Mouse (Mus musculus) ES-Bruce4 (cell line): Measurements from ENCODE around the gene Prdm16.

Experiments used
- EP300 ChIP-seq: IDR thresholded peaks from 2 replicates; pipeline ENCODE4 v1.6.1; 2011; ENCODE audit warnings: low read depth, low read length; ENCODE audit not compliant: insufficient read depth
- POLR2A ChIP-seq: IDR thresholded peaks from one replicate; pipeline ENCODE4 v1.8.1; 2011; ENCODE audit warnings: low read length; ENCODE audit not compliant: insufficient read depth

DNA sequence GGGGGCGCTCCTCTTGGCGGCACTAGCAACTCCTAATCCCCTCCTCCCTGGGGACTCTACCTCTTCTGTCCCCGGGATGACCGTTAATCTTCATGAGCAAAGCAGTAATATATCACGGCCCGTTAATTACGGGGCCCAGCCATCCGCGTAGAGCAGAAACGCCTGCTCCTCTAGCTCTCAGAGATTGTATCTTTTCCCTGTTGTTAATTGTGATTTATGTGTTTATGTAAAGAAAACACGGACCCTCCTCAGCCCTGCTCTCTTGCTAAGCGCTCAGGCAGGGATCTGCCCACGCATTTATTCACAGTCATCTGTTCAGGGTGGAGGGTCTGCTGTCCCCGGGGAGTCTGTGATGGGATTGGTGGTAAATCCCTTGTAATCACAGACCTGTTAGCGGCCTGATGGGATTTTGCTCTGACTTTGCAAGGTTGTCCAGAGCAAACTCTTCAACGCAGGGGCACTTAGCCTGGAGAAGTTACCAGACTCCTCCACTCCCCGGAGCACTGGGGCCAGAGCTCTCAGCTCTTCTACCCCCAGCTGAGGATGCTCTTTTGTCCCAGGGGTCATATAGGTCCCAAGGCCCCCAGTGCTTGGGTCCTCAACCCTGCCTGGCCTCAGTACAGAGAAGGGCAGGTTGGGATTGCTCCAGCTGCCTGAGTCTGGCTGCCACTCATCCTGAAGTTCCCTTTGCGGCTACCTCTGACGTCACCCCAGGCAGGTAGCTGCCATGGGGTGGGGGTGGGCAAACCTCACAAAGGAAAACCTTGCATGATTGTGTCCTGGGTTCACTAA is 289.7 kb downstream of the Prdm16 start:
- TF ChIP-seq POLR2A (no peak), EP300 (no peak)
